Mouse (Mus musculus): ENCODE data around the gene 4930455H04Rik. TPM values are rescaled to one million over a fixed set of nuclear protein-coding genes. Genes with fewer than 3 reads are reported as not detected.

The 4930455H04Rik gene
- polyA plus RNA-seq (2015; fragmentation: Nextera tagmentation; extraction: Ambion mirVana), result not detected in 2 replicates

DNA sequence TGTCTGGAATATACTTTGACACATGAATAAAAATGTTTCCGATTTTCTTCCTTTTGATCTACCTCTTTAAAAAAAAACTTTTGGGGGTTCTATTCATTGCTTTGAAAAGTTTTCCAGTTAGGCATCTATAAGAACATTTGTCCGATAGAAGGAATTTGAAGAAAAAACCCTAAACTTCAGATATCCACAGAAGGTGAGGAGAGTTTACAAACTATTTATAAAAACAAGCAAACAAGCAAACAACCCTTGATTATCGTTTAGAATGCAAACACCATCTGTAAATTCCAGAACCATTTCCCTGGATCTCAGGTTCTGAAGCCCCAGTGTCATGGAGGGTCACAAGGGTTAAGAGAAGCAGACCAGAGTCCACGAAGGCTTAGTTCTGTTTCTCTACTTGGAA is at the start of gene 4930455H04Rik:
TSS of gene 4930455H04Rik (plus strand) at position 301 of the 400 bp plus-strand sequence.
- peak within 1 kb of the TSS; percentile 37 for H3K9ac ChIP-seq
- no peaks in the 10 kb centered on the region for H3K36me3 ChIP-seq (replicated peaks)
- H3K9me3 ChIP-seq, result no peaks in the 10 kb centered on the region
- no peaks in the 10 kb centered on the region for H3K27me3 ChIP-seq (replicated peaks)
- H3K4me1 ChIP-seq, result peaks cover 13% of the 10 kb centered on the region
- peak within 1 kb of the TSS; percentile 56 for H3K4me2 ChIP-seq
- no peak for ATAC-seq (replicated peaks)
- peak within 1 kb of the TSS; percentile 40 for H3K4me3 ChIP-seq
- H3K27ac ChIP-seq, result peak within 1 kb of the TSS; percentile 74
- 62% methylated on average over 4 of the region's 4 CpGs for WGBS

DNA sequence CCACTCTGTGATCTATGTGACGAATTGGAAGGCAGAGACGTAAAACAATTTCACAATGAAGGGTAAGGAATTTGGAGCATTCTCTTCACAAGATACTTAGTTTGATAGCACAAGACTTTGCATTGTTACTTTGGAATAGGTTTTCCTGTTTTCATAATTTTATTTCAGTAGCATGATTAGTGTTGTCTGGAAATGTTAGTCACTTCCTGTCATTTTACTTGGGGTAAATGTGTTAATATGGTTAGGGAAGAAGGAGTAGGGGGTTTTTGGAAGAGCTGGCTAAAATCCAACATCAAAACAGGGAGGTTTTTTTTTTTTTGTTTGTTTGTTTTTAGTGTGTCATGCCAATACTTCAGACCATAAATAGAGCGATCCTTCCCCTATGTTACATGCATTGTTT is 46.5 kb upstream of the 4930455H04Rik start:
- WGBS, result 89% methylated on average over 3 of the region's 3 CpGs

DNA sequence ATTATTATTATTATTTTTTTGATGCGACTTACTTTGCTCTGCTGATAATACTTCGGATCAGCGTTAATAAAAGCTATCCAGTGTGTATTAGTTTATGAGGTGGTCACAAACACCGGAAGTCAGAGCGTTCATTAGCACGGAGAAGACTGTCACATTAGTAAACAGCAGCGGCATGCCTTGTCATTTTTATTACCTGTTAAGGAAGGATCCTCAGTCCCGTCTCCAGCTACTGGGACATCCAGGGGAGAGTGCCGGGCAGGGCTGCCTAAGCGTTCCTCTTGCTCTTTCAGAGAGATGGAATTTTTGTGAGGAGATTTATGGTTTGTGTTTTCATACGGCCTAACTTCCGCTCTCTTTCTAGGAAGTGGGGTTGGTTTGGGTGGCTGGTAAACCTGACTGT is 45.0 kb upstream of the 4930455H04Rik start:
- no peak for ATAC-seq (replicated peaks)
- Histone ChIP-seq H3K36me3 (replicated peaks) (no peaks in the 10 kb centered on the region), H3K27me3 (replicated peaks) (no peaks in the 10 kb centered on the region), H3K4me1 (no peaks in the 10 kb centered on the region), H3K27ac (no peak overlapping the region), H3K9me3 (no peaks in the 10 kb centered on the region), H3K4me3 (no peak overlapping the region), H3K9ac (no peak overlapping the region), H3K4me2 (no peak overlapping the region)
- WGBS, result 91% methylated on average over 12 of the region's 12 CpGs

More for the DNA sequence above, 46.5 kb upstream of the 4930455H04Rik start:
- Histone ChIP-seq H3K36me3 (replicated peaks) (no peaks in the 10 kb centered on the region), H3K9me3 (no peaks in the 10 kb centered on the region), H3K27ac (no peak overlapping the region), H3K9ac (no peak overlapping the region), H3K4me2 (no peak overlapping the region), H3K4me1 (no peaks in the 10 kb centered on the region), H3K27me3 (replicated peaks) (no peaks in the 10 kb centered on the region), H3K4me3 (no peak overlapping the region)
- no peak for ATAC-seq (replicated peaks)

GRCm38 (mm10) chr3:116928994-116929393 is 39.1 kb upstream of the 4930455H04Rik start:
- H3K4me2 ChIP-seq, result no peak overlapping the region
- H3K4me3 ChIP-seq, result no peak overlapping the region
- WGBS, result 83% methylated on average over 4 of the region's 4 CpGs
- H3K36me3 ChIP-seq (replicated peaks), result no peaks in the 10 kb centered on the region
- ATAC-seq (replicated peaks), result no peak
- no peak overlapping the region for H3K27ac ChIP-seq
- no peaks in the 10 kb centered on the region for H3K27me3 ChIP-seq (replicated peaks)
- no peaks in the 10 kb centered on the region for H3K9me3 ChIP-seq
- H3K9ac ChIP-seq, result no peak overlapping the region
- no peaks in the 10 kb centered on the region for H3K4me1 ChIP-seq

- no peak for ATAC-seq (replicated peaks)
- 89% methylated on average over 1 of the region's 1 CpGs for WGBS
- no peaks in the 10 kb centered on the region for H3K9me3 ChIP-seq
- no peak overlapping the region for H3K4me3 ChIP-seq
- no peak overlapping the region for H3K9ac ChIP-seq
- no peaks in the 10 kb centered on the region for H3K4me1 ChIP-seq
- H3K27ac ChIP-seq, result no peak overlapping the region
- H3K27me3 ChIP-seq (replicated peaks), result no peaks in the 10 kb centered on the region
- no peaks in the 10 kb centered on the region for H3K36me3 ChIP-seq (replicated peaks)
- no peak overlapping the region for H3K4me2 ChIP-seq
These were observed 34.9 kb upstream of the 4930455H04Rik start for GRCm38 (mm10) chr3:116933158-116933557.

DNA sequence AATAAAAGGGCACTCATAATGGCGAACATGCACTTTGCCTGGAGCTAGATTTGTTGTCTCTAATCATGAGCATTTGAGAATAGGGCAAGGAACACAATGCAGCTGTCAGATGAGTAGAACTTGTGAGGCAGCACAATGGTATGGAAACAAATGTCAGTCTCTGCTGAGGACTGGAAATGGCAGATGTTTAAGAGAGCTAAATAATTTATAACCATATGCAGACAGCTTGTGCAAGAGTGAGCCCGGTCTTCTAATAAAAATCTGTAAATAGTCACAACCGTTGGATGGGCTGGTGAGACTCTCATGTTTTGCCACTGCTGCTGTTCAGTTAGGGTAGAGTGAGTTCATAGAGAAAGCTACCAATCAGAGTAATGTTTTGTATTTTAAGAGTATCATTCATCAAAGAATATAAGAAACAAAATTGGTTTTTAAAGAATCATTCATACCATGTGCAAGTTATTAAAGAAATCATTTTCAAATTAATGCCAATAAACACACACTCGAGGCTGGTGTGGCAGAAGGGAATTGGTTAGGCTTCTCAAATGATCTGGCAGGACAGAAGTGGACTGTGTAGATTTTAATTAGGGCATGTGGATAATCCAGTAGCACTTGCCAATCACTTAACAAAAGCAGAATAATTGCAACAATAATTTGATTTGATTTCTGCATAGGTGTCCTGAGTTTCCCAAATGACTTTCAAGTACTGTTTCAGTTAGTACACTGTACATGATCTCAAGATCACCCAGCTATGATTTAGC is 31.0 kb upstream of the 4930455H04Rik start:
- Histone ChIP-seq H3K9me3 (no peaks in the 10 kb centered on the region), H3K36me3 (replicated peaks) (no peaks in the 10 kb centered on the region), H3K4me1 (no peaks in the 10 kb centered on the region), H3K4me3 (no peak overlapping the region), H3K4me2 (no peak overlapping the region), H3K27ac (no peak overlapping the region), H3K9ac (no peak overlapping the region), H3K27me3 (replicated peaks) (no peaks in the 10 kb centered on the region)
- no peak for ATAC-seq (replicated peaks)
- WGBS, result 45% methylated on average over 4 of the region's 4 CpGs

DNA sequence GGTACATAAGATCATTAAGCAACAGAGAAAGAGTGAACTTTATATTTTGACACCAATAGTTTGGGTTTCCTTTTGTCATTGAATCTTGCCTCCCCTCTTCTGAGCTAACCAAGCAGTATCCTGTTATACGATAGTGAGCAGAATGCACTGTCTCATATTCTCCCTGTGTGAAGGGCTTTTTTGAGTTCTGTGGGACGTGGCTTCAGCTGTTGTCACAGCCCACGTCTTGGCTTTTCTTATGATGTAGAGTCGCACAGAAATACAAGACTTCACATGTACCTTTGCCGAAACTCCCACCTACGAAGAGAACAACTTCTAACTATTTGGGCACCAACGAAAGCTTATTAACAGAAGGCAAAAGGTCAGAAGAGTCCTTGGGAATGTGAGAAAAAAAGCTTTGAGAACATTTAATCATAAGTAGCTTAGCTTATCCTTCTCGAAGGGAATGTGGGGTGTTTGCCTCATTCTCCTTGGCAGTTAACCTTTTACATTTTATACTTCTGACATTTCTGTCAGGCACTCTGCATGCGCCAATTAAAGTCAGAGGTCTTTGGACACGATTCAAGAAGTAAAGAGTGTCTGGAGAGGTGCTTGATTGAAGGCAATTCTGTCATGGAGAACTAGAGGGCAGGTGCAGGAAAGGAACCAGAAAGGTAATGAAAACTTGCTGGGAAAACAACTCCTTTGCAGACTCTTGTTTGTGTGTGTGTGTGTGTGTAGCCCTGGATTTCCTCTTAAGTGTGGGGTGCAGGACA is 27.1 kb upstream of the 4930455H04Rik start:
- Histone ChIP-seq H3K4me3 (no peak overlapping the region), H3K4me1 (no peaks in the 10 kb centered on the region), H3K36me3 (replicated peaks) (no peaks in the 10 kb centered on the region), H3K9me3 (no peaks in the 10 kb centered on the region), H3K27ac (no peak overlapping the region), H3K4me2 (no peak overlapping the region), H3K27me3 (replicated peaks) (no peaks in the 10 kb centered on the region), H3K9ac (no peak overlapping the region)
- ATAC-seq (replicated peaks), result no peak
- 76% methylated on average over 10 of the region's 10 CpGs for WGBS

DNA sequence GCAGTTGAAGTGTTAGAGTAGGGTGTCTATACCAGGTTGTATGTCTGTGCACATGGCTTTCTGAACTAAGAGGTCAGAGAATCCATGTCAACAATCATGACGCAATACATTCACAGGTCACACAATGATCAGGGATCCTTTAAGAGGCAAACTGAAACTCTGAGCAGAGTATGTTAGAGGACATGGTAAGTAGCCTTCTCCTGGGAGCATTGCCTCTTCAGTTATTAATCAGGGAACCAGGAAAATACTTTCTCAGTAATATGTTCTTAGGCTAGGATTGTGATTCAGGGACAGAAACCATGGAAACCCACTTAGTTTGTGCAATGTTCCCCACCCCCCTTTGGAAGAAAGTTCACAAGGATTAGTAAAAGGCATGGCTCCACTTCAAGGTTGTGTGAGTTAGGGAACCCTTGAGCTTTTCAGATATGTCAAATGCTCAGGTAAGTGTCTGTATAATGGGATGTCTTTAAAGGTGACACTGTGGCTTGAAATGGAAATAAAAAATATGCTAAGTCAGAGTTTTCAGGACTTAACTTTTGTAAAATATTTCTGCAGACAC is 26.4 kb upstream of the 4930455H04Rik start:
- H3K27ac ChIP-seq, result no peak overlapping the region
- no peak overlapping the region for H3K4me3 ChIP-seq
- H3K4me1 ChIP-seq, result no peaks in the 10 kb centered on the region
- no peaks in the 10 kb centered on the region for H3K9me3 ChIP-seq
- no peak overlapping the region for H3K4me2 ChIP-seq
- no peak overlapping the region for H3K9ac ChIP-seq
- H3K36me3 ChIP-seq (replicated peaks), result no peaks in the 10 kb centered on the region
- WGBS, result 89% methylated on average over 1 of the region's 1 CpGs
- ATAC-seq (replicated peaks), result no peak
- H3K27me3 ChIP-seq (replicated peaks), result no peaks in the 10 kb centered on the region

GRCm38 (mm10) chr3:116942751-116943150 is 25.3 kb upstream of the 4930455H04Rik start:
- Histone ChIP-seq H3K36me3 (replicated peaks) (no peaks in the 10 kb centered on the region), H3K9me3 (no peaks in the 10 kb centered on the region), H3K27ac (no peak overlapping the region), H3K4me3 (no peak overlapping the region), H3K4me2 (no peak overlapping the region), H3K9ac (no peak overlapping the region), H3K4me1 (no peaks in the 10 kb centered on the region), H3K27me3 (replicated peaks) (no peaks in the 10 kb centered on the region)
- WGBS, result 72% methylated on average over 6 of the region's 6 CpGs
- ATAC-seq (replicated peaks), result no peak

- Histone ChIP-seq H3K9me3 (no peaks in the 10 kb centered on the region), H3K4me1 (no peaks in the 10 kb centered on the region), H3K4me2 (no peak overlapping the region), H3K4me3 (no peak overlapping the region), H3K36me3 (replicated peaks) (no peaks in the 10 kb centered on the region), H3K27me3 (replicated peaks) (no peaks in the 10 kb centered on the region), H3K9ac (no peak overlapping the region), H3K27ac (no peak overlapping the region)
- ATAC-seq (replicated peaks), result no peak
- WGBS, result 81% methylated on average over 4 of the region's 4 CpGs
These were observed 24.6 kb upstream of the 4930455H04Rik start for GRCm38 (mm10) chr3:116943422-116943821.

GRCm38 (mm10) chr3:116946476-116946875 is 21.6 kb upstream of the 4930455H04Rik start:
- Histone ChIP-seq H3K4me3 (no peak overlapping the region), H3K9ac (no peak overlapping the region), H3K4me1 (no peaks in the 10 kb centered on the region), H3K27me3 (replicated peaks) (no peaks in the 10 kb centered on the region), H3K4me2 (no peak overlapping the region), H3K27ac (no peak overlapping the region), H3K9me3 (no peaks in the 10 kb centered on the region), H3K36me3 (replicated peaks) (no peaks in the 10 kb centered on the region)
- 88% methylated on average over 4 of the region's 4 CpGs for WGBS
- no peak for ATAC-seq (replicated peaks)

DNA sequence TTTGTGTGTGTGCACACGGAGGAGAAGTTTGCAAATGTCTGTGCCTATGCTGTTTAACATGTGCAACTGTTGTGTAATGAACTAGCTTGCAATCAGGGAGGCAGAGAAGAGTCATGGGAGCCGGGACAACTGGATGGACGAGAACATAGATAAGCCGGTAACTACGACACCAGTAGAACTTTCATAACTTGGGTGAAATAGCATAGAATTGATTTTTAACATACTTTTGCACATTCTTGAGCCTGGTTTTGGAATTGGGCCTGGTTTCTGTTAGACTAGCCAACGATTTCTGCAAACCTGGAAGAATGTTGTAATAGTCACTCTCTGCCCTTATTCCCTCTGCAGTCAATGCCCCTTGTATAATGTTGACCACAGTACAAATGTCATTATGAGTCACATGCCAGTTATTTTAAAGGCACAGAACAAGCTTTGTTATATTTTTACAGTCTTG is 17.4 kb upstream of the 4930455H04Rik start:
- no peak overlapping the region for H3K4me3 ChIP-seq
- no peak overlapping the region for H3K27ac ChIP-seq
- H3K27me3 ChIP-seq (replicated peaks), result no peaks in the 10 kb centered on the region
- no peak overlapping the region for H3K4me2 ChIP-seq
- H3K36me3 ChIP-seq (replicated peaks), result no peaks in the 10 kb centered on the region
- no peak overlapping the region for H3K9ac ChIP-seq
- no peaks in the 10 kb centered on the region for H3K4me1 ChIP-seq
- no peaks in the 10 kb centered on the region for H3K9me3 ChIP-seq
- no peak for ATAC-seq (replicated peaks)
- WGBS, result 93% methylated on average over 6 of the region's 6 CpGs
